Comparison of ENCODE assay signal across 9 mouse cellular contexts in genomic region chr7:43346571-43346970, GRCm38 (mm10).
"Had no signal": no experiment of that assay in that cellular context is flagged by ENCODE, and none has a peak within 500 bp of the region (broad histone marks: within the 10 kb centered on the region; RNA-seq: fewer than 3 reads in every experiment).

No protein-coding gene starts in this region.

- DNase-seq: kidney, postnatal 10 days; lung, adult 2 months; lung, postnatal 36 days; midbrain, embryonic 14.5 days; right cerebral cortex, adult 18-20 months; right cerebral cortex, postnatal 4 days; spleen, adult 18-20 months; thymus, adult 2 months; thymus, postnatal 25 days had no signal
